In genomic region chr14:54912109-54912850, GRCm38 (mm10) we compare ENCODE assay signal across 8 mouse cellular contexts. TPM values are rescaled to one million over a fixed set of nuclear protein-coding genes. Genes with fewer than 3 reads are reported as not detected.
DNase-seq lines count a peak whose midpoint lies in the region; ATAC-seq and TF ChIP-seq lines count a peak whose summit lies in the region.

No protein-coding gene starts in this region.

- H3K4me1 ChIP-seq in embryonic facial prominence, embryonic 13.5 days = peaks cover 39% of the 10 kb centered on the region
- no peaks in the 10 kb centered on the region for H3K4me1 ChIP-seq in intestine, postnatal 0 days (replicated peaks; ENCODE audit: control insufficient read depth, insufficient read depth, low read length)
- peaks cover 55% of the 10 kb centered on the region for H3K4me1 ChIP-seq in neural tube, embryonic 15.5 days

- ATAC-seq in embryonic facial prominence, embryonic 13.5 days (ENCODE audit: insufficient number of reproducible peaks, insufficient read depth, low FRiP score, low TSS enrichment, low read depth) = peak; percentile 33
- peak; percentile 53 for ATAC-seq in intestine, postnatal 0 days
- peak; percentile 72 for ATAC-seq in neural tube, embryonic 15.5 days (ENCODE audit: low FRiP score)

- peaks cover 58% of the 10 kb centered on the region for H3K36me3 ChIP-seq in embryonic facial prominence, embryonic 13.5 days
- peaks cover 2% of the 10 kb centered on the region; the same call in 1 of the 2 replicates for H3K36me3 ChIP-seq in intestine, postnatal 0 days (ENCODE audit: control insufficient read depth, insufficient read depth)
- peaks cover 19% of the 10 kb centered on the region for H3K36me3 ChIP-seq in neural tube, embryonic 15.5 days

- peak overlapping the region; percentile 98 for H3K9ac ChIP-seq in embryonic facial prominence, embryonic 13.5 days
- H3K9ac ChIP-seq in intestine, postnatal 0 days (ENCODE audit: low read depth, low read length) = peak overlapping the region; percentile 66
- H3K9ac ChIP-seq in neural tube, embryonic 15.5 days (replicated peaks) = peak overlapping the region; percentile 100

- TF ChIP-seq CTCF in intestine, postnatal 0 days (IDR thresholded peaks at IDR 0.05; ENCODE audit: low read depth) = no peak

- peak; percentile 59 for DNase-seq in kidney, postnatal 10 days
- no peak for DNase-seq in kidney, adult 8-10 months
- DNase-seq in cerebellum, adult 11-12 months = peak; percentile 59
- DNase-seq in MN1 (ENCODE audit: low spot score) = no peak
- no peak for DNase-seq in gastrocnemius, adult 8-10 months (ENCODE audit: low spot score in 2 of 2)

- WGBS in embryonic facial prominence, embryonic 13.5 days = 3% methylated on average over 66 of the region's 69 CpGs
- 4% methylated on average over 58 of the region's 69 CpGs for WGBS in intestine, postnatal 0 days
- WGBS in neural tube, embryonic 15.5 days = 2% methylated on average over 65 of the region's 69 CpGs

- no peaks in the 10 kb centered on the region for H3K27me3 ChIP-seq in embryonic facial prominence, embryonic 13.5 days
- H3K27me3 ChIP-seq in intestine, postnatal 0 days (replicated peaks; ENCODE audit: control insufficient read depth, insufficient read depth, low read length) = no peaks in the 10 kb centered on the region; the same call in 1 of the 2 replicates
- H3K27me3 ChIP-seq in neural tube, embryonic 15.5 days (replicated peaks) = no peaks in the 10 kb centered on the region

- peak overlapping the region; percentile 83 for H3K4me2 ChIP-seq in embryonic facial prominence, embryonic 13.5 days
- peak overlapping the region; percentile 98 for H3K4me2 ChIP-seq in intestine, postnatal 0 days (replicated peaks; ENCODE audit: low read depth)
- peak overlapping the region; percentile 93 for H3K4me2 ChIP-seq in neural tube, embryonic 15.5 days

- H3K27ac ChIP-seq in embryonic facial prominence, embryonic 13.5 days = peak overlapping the region; percentile 89
- no peak overlapping the region for H3K27ac ChIP-seq in intestine, postnatal 0 days (ENCODE audit: low read depth, low read length)
- H3K27ac ChIP-seq in neural tube, embryonic 15.5 days (replicated peaks) = peak overlapping the region; percentile 94

- H3K4me3 ChIP-seq in embryonic facial prominence, embryonic 13.5 days = peak overlapping the region; percentile 95
- H3K4me3 ChIP-seq in intestine, postnatal 0 days (ENCODE audit: low read depth, low read length) = peak overlapping the region; percentile 75
- peak overlapping the region; percentile 91 for H3K4me3 ChIP-seq in neural tube, embryonic 15.5 days (replicated peaks)

- no peaks in the 10 kb centered on the region for H3K9me3 ChIP-seq in embryonic facial prominence, embryonic 13.5 days
- H3K9me3 ChIP-seq in intestine, postnatal 0 days (ENCODE audit: control insufficient read depth) = no peaks in the 10 kb centered on the region
- no peaks in the 10 kb centered on the region for H3K9me3 ChIP-seq in neural tube, embryonic 15.5 days (replicated peaks)

RNA-seq across cellular contexts. Expression of gene Slc22a17, which starts 0.7 kb away (rescaled TPM):
- 74.3 and 84.7 TPM in 2 replicates for polyA plus RNA-seq in embryonic facial prominence, embryonic 13.5 days (2015; fragmentation: Nextera tagmentation; extraction: Ambion mirVana)
- polyA plus RNA-seq in intestine, postnatal 0 days (2015; fragmentation: Nextera tagmentation; extraction: Ambion mirVana) = 12.5 and 12.9 TPM in 2 replicates
- polyA plus RNA-seq in neural tube, embryonic 15.5 days (2015; fragmentation: Nextera tagmentation; extraction: Ambion mirVana) = 228 and 297 TPM in 2 replicates
- 1 to 10 TPM in 3 of 4 experiments, under 1 TPM in 1; 0.68 to 1.4 (median 1.2) TPM for total RNA-seq in gastrocnemius, adult 8-10 months (2022)

RNA-seq across cellular contexts. Expression of gene Efs, which starts 13.6 kb away (rescaled TPM):
- 50.3 and 50.9 TPM in 2 replicates for polyA plus RNA-seq in embryonic facial prominence, embryonic 13.5 days (2015; fragmentation: Nextera tagmentation; extraction: Ambion mirVana)
- polyA plus RNA-seq in intestine, postnatal 0 days (2015; fragmentation: Nextera tagmentation; extraction: Ambion mirVana) = 6.5 and 7.1 TPM in 2 replicates
- polyA plus RNA-seq in neural tube, embryonic 15.5 days (2015; fragmentation: Nextera tagmentation; extraction: Ambion mirVana) = 11.9 and 16.4 TPM in 2 replicates
- 1 to 10 TPM in 1 of 4 experiments, under 1 TPM in 3; 0.48 to 1.1 (median 0.86) TPM for total RNA-seq in gastrocnemius, adult 8-10 months (2022)

RNA-seq across cellular contexts. Expression of gene Pabpn1, which starts 20.0 kb away (rescaled TPM):
- polyA plus RNA-seq in embryonic facial prominence, embryonic 13.5 days (2015; fragmentation: Nextera tagmentation; extraction: Ambion mirVana) = 140 and 163 TPM in 2 replicates
- 60.9 and 64.1 TPM in 2 replicates for polyA plus RNA-seq in intestine, postnatal 0 days (2015; fragmentation: Nextera tagmentation; extraction: Ambion mirVana)
- polyA plus RNA-seq in neural tube, embryonic 15.5 days (2015; fragmentation: Nextera tagmentation; extraction: Ambion mirVana) = 148 and 158 TPM in 2 replicates
- 10 to 100 TPM; 44.2 to 55.9 (median 50.0) TPM for total RNA-seq in gastrocnemius, adult 8-10 months (2022)

RNA-seq across cellular contexts. Expression of gene Il25, which starts 20.2 kb away (rescaled TPM):
- polyA plus RNA-seq in embryonic facial prominence, embryonic 13.5 days (2015; fragmentation: Nextera tagmentation; extraction: Ambion mirVana) = 0.25 TPM in 1 of 2 replicates, not detected in the other
- not detected in 2 replicates for polyA plus RNA-seq in intestine, postnatal 0 days (2015; fragmentation: Nextera tagmentation; extraction: Ambion mirVana)
- polyA plus RNA-seq in neural tube, embryonic 15.5 days (2015; fragmentation: Nextera tagmentation; extraction: Ambion mirVana) = 0.51 and 0.63 TPM in 2 replicates
- total RNA-seq in gastrocnemius, adult 8-10 months (2022) = not detected

RNA-seq across cellular contexts. Expression of gene Cmtm5, which starts 23.8 kb away (rescaled TPM):
- 8.3 and 14.1 TPM in 2 replicates for polyA plus RNA-seq in embryonic facial prominence, embryonic 13.5 days (2015; fragmentation: Nextera tagmentation; extraction: Ambion mirVana)
- polyA plus RNA-seq in intestine, postnatal 0 days (2015; fragmentation: Nextera tagmentation; extraction: Ambion mirVana) = 1.1 and 2.1 TPM in 2 replicates
- polyA plus RNA-seq in neural tube, embryonic 15.5 days (2015; fragmentation: Nextera tagmentation; extraction: Ambion mirVana) = 15.8 and 18.1 TPM in 2 replicates
- not detected for total RNA-seq in gastrocnemius, adult 8-10 months (2022)

Comparison
In these comparisons a context has a peak if more than half of its experiments do, and no peak if none do; other contexts are left out.
1. DNase-seq: peak in kidney, postnatal 10 days (single experiment) and cerebellum, adult 11-12 months (single experiment); none in kidney, adult 8-10 months (0 of 2), MN1 (single experiment) and gastrocnemius, adult 8-10 months (0 of 2).
2. Peak in every context shown above with its lines, with median percentiles within 50 percentile points of each other: ATAC-seq, H3K4me2 ChIP-seq, H3K4me3 ChIP-seq and H3K9ac ChIP-seq.